Mouse (Mus musculus) Muller cell, postnatal 12 days (primary cell): Measurements from ENCODE around the gene Prelp.
"Not testable (repeated sequence)": the region's sequence is repeated elsewhere in the genome, so short reads cannot be mapped to it uniquely, and the experiment has no call there.

ENCODE experiments used
- DNase-seq: peaks from one replicate; pipeline ENCODE4 v3.0.0-alpha.2; 2015; ENCODE audit errors: inconsistent ontology term

Prelp gene

DNA sequence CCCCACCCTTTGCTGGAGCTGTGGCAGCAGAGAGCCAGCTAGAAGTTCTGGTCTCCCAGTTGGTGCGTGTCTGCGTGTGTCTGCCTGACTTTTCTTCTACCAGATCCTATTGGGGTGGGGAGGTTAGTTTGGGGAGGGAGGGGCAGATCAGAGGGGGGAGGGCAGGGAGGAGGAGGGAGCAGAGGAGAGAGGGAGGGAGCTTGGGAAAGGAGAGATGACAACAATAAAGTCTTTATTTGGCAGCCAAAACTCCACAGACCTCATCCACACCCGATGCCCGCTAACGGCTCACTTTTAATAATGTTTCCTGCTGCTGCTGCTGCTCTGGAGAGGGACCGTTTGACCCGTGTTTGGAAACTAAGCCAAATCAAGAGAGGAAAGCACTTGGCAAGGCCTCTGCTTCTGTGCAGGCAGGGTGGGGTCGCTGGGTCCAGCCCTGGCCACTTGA, at the start of gene Prelp:
Prelp (minus strand) TSS at position 111 of the 448 bp plus-strand sequence.
- peak; percentile 93 for DNase-seq

DNA sequence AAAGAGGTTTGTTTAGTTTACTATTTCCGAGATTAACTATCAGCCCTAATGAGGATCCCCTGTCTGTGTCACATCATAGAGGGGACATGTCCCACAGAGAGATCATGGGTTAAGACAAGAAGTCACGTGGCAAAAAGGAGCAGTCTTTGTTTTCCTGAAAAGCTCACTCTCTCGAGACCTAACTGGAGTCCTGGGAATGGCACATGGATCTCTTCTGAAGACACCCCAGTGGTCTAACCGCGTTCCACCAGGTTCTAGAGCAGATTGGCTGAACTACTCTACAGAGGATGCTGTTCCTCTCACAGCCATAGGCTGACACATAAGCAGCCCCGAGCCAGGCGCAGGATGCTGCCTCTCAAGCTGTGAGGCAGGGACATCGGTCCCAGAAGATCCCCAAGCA, 48.2 kb upstream of the Prelp start:
- DNase-seq, result no peak

DNA sequence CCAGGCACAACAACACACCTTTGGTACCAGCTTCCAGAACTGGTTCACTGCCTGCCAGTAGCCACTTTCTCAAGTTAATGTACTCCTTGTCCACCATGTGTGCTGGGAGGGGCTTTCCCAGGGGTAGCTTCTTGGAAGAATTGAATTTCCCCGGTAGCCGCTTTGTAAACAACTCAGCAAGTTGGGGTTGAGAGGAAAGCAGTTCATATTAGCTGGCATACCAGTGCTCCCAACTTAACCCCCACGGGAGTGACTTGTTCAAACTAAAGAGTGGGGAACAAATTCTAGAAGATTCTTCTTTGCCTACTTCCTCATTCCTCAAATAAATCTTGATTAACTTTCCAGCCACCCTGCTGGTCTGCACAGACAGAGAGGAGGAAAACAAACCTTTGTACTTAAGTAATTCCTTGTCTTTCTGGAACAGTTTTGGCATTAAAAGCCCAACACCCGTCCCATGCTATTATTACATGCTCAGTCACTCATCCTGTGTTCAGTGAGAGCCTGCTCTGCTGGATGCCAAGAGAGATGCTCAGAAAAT, 47.6 kb upstream of the Prelp start:
- DNase-seq, result peak; percentile 46

DNA sequence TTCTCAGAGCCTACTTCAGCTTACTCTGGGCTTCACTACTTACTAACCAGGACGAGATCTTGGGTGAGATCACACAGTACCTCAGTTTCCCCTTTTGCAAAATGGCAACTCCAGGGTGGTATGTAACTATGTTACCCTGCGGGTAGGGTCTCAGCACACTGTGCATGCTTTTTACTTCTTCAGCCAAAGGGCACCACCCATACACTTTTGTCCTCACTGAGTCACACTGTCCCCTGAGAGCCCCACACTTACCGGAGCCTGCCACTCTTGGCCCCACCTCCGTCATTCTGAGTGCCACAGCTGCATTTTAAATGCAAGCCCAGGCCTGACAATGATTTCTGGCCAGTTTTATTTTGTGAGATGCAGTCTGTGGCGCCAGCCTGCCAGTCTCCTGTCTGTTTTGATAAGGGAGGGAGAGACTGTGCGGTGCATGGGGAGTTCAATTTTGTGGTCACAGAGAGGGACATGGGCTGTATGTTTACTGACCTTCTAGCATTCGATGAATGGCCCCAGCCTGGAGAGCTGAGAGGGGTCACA, 46.3 kb upstream of the Prelp start:
- no peak for DNase-seq

DNA sequence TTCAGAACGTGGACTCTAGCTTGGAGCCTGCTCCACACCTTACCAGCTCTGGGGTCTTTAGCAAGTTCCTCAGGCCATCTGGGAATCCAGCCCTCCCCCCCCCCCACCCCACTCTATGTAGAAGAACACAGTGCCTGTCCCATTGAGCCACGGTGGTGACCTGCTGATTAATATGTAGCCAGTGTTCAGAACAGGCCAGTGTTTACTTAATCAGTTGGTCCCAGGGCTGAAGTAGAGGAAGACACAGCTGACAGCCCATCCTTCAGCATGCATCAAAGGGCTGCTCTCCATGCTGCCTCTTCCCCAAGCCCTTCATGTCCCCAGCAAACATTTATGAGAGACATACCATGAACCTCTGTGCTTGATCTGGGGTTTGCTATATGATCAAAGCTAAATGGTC, 44.8 kb upstream of the Prelp start:
- no peak for DNase-seq

DNA sequence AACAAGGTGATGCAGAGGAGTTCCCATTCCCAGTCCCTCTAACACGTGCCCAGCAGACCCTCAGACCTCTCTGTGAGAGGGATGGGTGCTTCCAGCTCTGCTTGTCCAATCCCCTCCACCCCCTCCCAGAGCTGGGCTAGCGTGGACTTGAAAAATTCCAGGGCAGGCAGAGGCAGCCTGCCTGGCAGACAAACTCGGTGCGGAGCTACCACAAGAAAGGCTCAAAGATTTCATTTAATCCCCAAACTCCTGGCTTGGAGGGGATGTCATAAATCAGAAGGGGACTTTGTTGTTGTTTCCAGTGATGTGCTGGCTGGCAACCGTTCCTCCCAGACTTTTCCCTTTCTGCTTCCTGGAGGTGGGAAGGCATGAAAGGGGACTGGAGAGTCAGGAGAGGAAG, 44.1 kb upstream of the Prelp start:
- DNase-seq, result no peak

DNA sequence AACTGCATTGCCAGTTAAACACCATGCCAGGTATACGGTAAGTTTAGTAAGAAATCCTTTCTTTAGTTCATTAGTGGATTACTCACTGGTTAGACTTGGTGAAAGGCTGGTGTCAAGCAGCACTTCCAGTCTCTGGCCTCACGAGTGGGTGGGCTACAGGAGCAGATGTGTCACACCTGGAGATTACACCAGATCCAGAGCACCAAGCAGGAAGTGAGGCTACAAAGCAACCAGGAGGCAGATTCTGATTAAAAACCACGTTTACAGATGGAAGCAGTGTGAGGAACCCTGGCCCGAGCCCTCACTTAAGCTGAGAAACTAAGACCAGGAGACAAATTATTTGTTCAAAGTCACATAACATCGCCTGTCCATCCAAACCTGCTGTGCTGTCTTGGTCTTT, 43.5 kb upstream of the Prelp start:
- no peak for DNase-seq

DNA sequence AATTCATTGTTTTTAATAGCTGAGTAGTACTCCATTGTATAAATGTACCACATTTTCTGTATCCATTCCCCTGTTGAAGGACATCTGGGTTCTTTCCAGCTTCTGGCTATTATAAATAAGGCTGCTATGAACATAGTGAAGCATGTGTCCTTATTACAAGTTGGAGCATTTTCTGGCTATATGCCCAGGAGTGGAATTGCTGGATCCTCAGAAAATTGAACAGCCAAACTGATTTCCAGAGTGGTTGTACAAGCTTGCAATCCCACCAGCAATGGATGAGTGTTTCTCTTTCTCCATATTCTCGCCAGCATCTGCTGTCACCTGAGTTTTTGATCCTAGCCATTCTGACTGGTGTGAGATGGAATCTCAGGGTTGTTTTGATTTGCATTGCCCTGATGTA, 42.4 kb upstream of the Prelp start:
- DNase-seq, result not testable (repeated sequence)

DNA sequence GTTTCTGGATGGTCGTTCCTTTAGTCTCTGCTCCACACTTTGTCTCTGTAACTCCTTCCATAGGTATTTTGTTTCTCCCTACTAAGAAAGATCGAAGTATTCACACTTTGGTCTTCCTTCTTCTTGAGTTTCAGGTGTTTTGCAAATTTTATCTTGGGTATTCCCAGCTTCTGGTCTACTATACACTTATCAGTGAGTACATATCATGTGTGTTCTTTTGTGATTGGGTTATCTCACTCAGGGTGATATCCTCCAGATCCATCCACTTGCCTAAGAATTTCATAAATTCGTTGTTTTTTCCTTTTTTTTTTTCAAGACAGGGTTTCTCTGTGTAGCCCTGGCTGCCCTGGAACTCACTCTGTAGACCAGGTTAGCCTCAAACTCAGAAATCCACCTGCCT, 41.9 kb upstream of the Prelp start:
- DNase-seq, result not testable (repeated sequence)

DNA sequence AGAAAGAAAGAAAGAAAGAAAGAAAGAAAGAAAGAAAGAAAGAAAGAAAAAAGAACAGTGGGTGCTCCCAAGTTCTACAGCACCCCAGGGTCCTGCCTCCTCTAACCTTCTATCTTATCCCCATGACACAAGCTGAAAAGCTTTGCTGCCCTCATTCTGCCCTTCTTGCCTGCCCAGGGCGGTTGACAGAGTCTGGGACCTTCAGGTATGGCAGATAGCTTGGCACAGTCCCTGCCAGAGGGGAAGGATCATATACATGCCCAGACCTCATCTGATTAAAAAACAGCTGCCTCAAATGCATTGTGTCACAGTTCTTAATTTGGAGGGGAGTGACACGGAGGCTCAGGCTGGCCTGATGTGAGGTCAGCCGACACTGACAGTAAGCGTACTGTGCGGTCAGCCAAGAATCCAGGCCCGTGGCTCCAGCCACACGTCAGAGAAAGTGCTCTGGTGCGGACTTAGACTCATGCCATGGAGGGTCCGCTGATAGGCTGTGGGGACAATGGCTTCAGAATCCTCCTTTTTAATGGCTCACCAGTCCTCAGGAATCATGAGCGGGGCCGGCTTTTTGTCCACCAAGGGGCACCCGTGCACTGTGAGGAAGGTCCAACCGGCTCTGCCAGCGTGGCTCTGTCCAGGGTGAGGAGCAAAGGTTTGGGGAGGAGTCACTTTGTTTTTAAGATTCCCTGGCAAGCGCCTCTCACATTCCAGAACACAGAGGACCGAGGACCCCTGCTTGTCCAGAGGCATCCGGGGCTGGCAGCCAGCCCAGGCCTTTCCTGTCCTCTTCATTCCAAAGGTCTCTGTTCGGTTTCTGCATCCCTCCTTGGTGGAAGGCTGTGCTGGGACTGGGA, 40.3 kb upstream of the Prelp start:
- DNase-seq, result peak; percentile 99

DNA sequence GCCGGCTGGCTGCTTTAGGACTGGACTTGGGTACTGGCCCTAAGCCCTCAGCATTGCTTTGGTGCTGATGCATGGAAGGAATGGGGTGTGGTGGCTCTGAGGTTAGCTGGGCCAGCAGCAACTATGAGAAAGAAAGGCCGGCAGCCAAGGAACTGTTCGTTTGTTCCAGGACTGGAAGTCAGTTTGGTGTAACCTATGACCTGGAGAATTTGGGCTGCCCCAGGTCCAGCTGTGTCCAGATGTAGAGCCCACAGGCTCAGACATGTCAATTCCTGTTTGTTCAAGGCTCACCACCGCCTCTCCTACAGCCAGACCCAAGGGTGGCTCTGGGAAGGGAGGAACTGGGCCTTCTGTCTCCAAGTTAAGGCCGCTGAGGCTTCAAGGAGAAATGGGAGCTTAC, 38.3 kb upstream of the Prelp start:
- peak; percentile 66 for DNase-seq

DNA sequence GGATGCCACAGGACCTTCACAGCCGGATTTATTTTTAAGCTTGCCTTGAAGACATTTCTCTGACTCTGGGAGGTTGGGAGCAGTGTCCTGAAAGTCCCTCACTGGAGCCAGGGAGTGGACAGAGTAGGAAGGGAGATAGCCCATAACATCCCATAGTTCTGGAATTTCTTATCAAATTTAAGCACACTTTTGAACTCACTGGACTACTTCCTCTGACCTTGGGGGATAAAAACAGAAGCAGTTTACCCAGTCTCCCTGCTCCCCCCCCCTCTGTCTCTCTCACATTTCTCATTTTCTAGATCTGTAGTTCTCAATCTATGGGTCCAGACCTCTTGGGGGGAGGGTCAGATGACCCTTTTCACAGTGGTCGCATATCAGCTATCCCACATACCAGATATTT, 32.8 kb upstream of the Prelp start:
- no peak for DNase-seq

DNA sequence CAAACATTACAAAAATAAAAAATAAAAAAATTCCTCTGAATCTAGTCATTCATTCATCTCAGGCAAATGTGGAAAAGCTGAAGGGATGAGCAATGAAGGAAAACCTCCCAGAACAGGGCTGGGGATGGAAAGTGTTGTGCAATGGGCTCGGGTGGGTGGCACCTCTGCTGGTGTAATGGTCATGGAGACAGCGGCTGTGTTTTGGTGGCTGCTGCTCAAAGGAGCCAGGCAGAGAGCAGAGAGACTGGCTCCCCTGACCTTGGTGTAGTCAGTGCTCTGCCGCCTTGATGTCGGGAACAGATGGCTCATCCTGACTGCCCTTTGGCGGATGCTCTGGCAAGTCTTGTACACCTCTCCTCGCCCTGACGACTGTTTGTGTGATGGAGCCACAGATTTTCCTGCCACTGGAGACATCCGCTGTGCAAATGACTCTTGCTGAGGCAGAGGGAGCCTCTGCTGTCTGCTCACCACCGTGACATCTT, 32.1 kb upstream of the Prelp start:
- peak; percentile 83 for DNase-seq

DNA sequence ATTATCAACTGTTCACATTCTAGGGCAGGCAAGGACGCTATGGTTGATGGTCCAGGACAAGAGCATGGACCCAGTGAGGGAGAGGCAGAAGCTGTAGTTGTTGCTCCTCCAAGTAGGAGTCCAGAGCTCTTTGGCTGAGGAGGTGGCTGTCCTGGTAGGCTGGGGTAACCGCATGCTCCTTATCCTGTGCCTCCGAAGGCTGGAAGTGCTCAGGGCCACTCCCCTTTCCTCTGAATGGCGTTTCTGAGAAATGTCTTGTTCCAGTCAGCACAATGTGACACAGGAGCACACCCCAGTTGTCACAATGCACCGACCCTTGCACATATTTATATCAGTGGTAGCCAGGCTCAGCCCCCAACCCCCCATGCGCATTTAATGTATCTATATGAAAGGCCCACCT, 30.4 kb upstream of the Prelp start:
- DNase-seq, result no peak

DNA sequence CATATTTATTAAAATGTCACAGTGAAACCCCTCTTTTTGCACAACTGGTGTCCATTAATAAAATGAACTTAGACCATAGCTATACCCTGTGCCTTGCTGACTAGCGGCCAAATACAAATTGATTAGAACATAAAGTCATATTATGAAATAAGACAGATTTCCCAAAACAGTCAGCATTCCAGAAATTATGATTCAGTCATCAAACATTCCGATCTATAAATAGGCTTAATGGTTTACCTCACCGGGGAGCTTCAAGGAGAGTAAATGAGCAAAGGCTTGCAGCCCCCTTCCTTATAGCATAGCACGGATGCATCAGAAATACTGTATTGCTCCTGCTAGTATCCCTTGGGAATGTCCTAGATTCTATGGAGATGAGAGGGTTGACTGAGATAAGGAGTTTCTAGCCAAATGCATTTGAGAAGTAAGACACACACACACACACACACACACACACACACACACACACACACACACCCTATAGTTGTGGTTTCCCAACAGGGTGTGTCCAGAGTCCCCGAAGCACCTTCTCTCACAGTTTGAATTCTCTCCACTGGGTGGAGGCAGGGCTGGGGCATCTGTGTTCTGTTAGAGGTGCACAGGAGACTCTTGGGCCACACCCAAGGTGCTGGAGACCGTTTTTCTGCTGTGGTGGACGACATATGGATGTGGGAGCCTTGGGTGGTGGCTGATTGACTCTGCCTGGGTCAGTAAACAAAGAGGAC, 29.0 kb upstream of the Prelp start:
- DNase-seq, result peak; percentile 43

DNA sequence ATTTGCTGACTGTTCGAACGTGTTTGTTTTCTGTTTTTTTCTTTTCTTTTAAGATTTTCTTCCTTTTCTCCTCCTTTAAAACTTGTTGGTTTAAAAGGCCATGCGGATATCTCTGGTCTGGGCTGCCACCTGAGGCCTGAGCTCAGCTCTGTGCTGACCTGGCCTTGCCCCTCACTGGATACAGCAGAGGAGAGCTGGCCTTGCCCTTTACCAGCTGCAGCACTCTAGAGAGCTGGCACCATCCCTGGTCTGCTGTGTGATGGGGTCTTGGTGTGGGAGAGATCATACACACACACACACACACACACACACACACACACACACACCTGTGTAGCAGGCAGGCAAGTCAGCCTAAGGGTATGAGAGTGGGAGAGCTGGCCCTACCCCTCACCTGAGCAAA, 23.9 kb upstream of the Prelp start:
- DNase-seq, result no peak

DNA sequence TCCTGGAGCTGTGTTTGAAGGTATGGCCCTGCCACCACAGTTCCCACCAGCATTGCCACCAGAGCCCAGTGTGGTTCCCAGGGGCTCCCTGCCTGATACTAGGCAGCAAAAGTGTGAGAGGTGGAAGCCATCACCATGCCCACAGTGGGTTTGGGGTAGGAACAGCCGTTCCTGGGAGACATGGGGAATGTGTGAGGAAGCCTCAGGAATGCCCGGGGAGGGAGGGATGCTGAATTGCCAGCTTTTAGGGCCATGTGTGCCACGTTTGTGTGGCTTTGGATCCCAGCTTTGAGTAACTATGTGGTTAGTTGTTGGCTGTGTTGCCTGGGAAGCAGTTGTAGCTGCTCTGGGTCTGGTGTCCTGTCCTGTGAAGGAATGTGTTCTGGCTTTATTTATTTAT, 20.7 kb upstream of the Prelp start:
- peak; percentile 90 for DNase-seq

DNA sequence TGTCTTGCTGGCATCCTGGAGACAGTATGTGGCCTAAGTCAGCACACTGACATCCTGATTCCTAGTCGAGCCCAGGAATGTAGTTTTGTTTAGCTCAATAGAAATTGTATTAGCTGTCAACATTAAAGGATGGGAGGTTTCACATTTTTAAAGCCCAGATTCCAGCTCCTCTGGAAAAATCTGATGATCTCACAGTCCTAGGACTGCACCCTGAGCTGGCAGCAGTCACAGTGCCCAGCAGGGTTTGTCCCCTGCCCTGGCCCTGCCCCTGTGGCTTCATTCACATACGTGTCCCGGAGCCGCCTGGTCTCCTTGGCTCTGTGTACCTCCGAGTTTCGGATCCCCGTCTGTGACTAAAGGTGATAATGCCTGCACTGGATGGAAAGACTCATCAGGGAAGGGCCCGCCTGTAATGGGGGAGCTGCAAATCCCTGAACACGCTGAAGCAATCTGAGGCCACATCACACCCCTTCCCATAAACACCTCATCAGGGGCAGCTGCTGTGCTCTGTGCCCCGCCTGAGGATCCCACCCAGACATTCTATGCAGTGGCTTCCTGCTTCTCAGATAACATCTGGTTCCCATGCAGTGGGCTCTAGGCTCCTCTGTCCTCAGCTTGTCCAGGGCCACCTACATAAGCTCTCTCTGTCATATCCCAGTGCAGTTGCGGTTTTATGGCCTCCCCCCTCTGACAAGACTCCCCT, 20.1 kb upstream of the Prelp start:
- peak; percentile 62 for DNase-seq

DNA sequence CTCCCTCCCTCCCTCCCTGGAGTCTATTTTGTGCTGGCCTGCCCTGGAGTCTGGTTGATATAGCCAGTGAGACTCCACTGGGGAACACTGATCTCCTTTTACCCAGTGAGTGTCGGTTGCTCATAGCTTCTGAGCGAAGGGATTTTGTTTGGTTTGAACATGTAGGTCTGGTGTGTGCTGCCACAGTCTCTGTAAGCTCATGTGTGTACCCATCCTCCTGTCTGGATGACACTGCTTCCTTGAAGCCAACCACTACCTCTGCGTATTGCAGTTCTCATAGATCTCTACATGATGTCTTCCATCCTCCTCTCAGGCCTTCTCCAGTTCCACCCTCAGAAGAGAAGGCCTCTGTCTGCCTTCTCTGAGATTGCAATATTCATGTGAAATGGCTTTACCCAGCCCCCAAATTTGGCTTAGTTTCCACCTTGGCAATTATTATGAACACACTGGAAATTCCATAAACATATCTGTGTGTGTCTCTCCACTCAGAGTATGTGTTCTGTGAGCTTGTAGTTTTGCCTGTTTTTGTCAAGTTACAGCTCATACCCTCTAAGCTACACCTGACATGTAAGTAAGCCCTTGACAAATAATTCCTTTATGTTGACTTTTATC, 19.4 kb upstream of the Prelp start:
- DNase-seq, result no peak

DNA sequence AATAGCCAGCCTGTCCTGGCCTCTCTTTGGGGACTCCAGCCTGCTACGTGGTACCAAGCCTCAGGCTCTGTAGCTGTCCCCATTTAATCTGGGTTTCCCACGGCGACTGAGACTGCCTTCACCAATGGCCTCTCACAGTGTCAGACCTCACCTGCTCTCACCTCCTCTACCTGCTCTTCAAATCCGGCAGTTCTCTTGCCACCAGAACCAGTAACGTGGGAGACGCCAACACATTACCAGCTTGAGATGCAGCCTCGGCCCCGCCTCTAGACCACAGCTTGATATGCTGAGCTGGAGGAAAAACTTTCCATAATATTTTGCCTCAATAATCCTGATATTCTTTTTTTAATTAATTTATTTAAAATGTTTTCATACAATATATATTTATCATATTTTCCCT, 18.5 kb upstream of the Prelp start:
- DNase-seq, result no peak

DNA sequence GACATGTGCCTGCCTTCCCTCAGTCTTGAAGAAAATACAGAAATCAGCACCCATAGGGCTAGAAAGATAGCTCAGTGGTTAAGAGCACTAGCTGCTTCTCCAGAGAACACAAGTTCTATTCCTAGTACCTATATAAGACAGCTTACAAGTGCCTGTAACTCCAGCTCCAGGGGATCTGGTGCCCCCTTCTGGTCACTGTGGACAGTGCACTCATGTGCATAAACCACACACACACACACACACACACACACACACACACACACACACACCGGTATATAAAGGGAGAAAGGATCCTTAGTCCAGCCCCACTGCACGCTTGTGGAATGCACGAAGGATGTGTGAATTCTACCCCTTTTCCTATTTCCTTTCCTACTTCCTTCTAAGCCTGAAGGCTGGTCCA, 15.0 kb upstream of the Prelp start:
- DNase-seq, result no peak
